ENCODE assay signal across 23 mouse cellular contexts in the genomic region with DNA sequence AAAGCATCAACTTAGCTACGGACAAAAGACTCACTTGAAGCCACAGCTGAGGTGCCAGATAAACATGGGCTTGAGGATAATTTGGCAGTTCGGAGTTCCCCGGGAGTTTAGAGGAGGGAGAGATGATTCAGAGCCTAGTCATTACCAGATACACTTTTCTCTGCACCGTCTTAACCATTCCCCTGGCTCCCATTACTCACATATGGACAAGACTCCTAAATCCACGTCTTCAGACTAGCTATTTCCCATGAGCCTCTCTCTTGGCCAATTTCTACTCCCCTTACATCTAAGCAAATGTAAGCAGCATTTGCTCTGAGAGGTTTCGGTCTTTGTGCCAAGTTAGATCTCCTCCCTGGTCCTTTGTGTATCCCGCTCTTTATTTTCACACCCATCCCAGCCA.
"Had no signal": no experiment of that assay in that cellular context is flagged by ENCODE, and none has a peak within 500 bp of the region (broad histone marks: within the 10 kb centered on the region; RNA-seq: fewer than 3 reads in every experiment).

No protein-coding gene starts in this region.

- H3K9ac ChIP-seq: limb, embryonic 15.5 days; liver, embryonic 12.5 days; liver, embryonic 15.5 days; lung, embryonic 15.5 days; midbrain, embryonic 13.5 days; neural tube, embryonic 13.5 days had no signal

- DNase-seq: kidney, adult 18-20 months; kidney, adult 9 months; kidney, postnatal 14 days; left cerebral cortex, postnatal 4 days; lung, adult 18-20 months; lung, postnatal 10 days; lung, postnatal 36 days; retina, postnatal 1 day; right cerebral cortex, postnatal 25 days; spleen, adult 18-20 months; thymus, adult 18-20 months; thymus, postnatal 36 days had no signal

- H3K4me3 ChIP-seq: layer of hippocampus, adult 2 months; limb, embryonic 15.5 days; liver, embryonic 12.5 days; liver, embryonic 15.5 days; lung, embryonic 15.5 days; megakaryocyte, embryonic 14.5 days; midbrain, embryonic 10.5 days; midbrain, embryonic 13.5 days; myocyte; neural tube, embryonic 13.5 days had no signal

- H3K4me1 ChIP-seq: liver, embryonic 12.5 days; liver, embryonic 15.5 days; lung, embryonic 15.5 days; megakaryocyte, embryonic 14.5 days had no signal

- H3K27me3 ChIP-seq: limb, embryonic 15.5 days; liver, embryonic 12.5 days; liver, embryonic 15.5 days; lung, embryonic 15.5 days; megakaryocyte, embryonic 14.5 days had no signal

- H3K36me3 ChIP-seq: limb, embryonic 15.5 days; liver, embryonic 12.5 days; liver, embryonic 15.5 days; lung, embryonic 15.5 days; midbrain, embryonic 10.5 days; midbrain, embryonic 13.5 days; neural tube, embryonic 13.5 days had no signal

- H3K9me3 ChIP-seq: limb, embryonic 15.5 days; liver, embryonic 12.5 days; liver, embryonic 15.5 days; lung, embryonic 15.5 days; midbrain, embryonic 10.5 days; midbrain, embryonic 13.5 days; neural tube, embryonic 13.5 days had no signal

- ATAC-seq: liver, embryonic 12.5 days; midbrain, embryonic 13.5 days; midbrain, embryonic 16.5 days had no signal

- H3K27ac ChIP-seq: layer of hippocampus, adult 2 months; limb, embryonic 15.5 days; liver, embryonic 12.5 days; liver, embryonic 15.5 days; lung, embryonic 15.5 days; midbrain, embryonic 13.5 days; neural tube, embryonic 13.5 days had no signal

- H3K4me2 ChIP-seq: limb, embryonic 15.5 days; liver, embryonic 12.5 days; liver, embryonic 15.5 days; lung, embryonic 15.5 days; midbrain, embryonic 13.5 days; neural tube, embryonic 13.5 days had no signal
